Mouse (Mus musculus) brain, embryonic 14.5 days (tissue): ENCODE measurements around the gene Nxph4.

ENCODE experiments used
- CTCF ChIP-seq: fragments of 200-500 bp; IDR thresholded peaks from 2 replicates; pipeline ENCODE4 v1.5.1; 2012; ENCODE audit warnings: inconsistent platforms, mild to moderate bottlenecking, moderate library complexity, borderline replicate concordance; ENCODE audit not compliant: insufficient read depth, insufficient read length; ENCODE audit errors: extremely low read depth
- POLR2A ChIP-seq: fragments of 200-500 bp; IDR thresholded peaks from 2 replicates; pipeline ENCODE4 v1.6.1; 2012; ENCODE audit warnings: mild to moderate bottlenecking, inconsistent platforms, borderline replicate concordance; ENCODE audit not compliant: poor library complexity, insufficient read depth, insufficient read length, severe bottlenecking; ENCODE audit errors: extremely low read depth

- TF ChIP-seq CTCF (no peak), POLR2A (no peak)
Observed at GRCm38 (mm10) chr10:127544375-127544774, 10.0 kb upstream of the Nxph4 start.
